Mouse (Mus musculus): ENCODE data around the gene Ints14.

- TF ChIP-seq CTCF (IDR thresholded peaks at IDR 0.05; ENCODE audit: borderline replicate concordance, insufficient read depth, low read depth, low read length) (no peak), POLR2A (IDR thresholded peaks at IDR 0.05; ENCODE audit: borderline replicate concordance, insufficient read depth, low read length) (no peak)
Measured at GRCm38 (mm10) chr9:64987651-64988050, 26.9 kb downstream of the Ints14 start.

Data from cerebellum, adult 2 months (tissue).